Mouse (Mus musculus): Measurements from ENCODE around the gene Pnmal2. TPM values are rescaled to one million over a fixed set of nuclear protein-coding genes. Genes with fewer than 3 reads are reported as not detected.

The Pnmal2 gene
- total RNA-seq, 2 experiments from 2014 or later, result 48.6 to 49.6 TPM

- peak in 1 of 2 experiments; percentile 35 for DNase-seq (ENCODE audit: low spot score in 2 of 2)
Measured at GRCm38 (mm10) chr7:16974018-16974417, 29.5 kb downstream of the Pnmal2 start.

DNA sequence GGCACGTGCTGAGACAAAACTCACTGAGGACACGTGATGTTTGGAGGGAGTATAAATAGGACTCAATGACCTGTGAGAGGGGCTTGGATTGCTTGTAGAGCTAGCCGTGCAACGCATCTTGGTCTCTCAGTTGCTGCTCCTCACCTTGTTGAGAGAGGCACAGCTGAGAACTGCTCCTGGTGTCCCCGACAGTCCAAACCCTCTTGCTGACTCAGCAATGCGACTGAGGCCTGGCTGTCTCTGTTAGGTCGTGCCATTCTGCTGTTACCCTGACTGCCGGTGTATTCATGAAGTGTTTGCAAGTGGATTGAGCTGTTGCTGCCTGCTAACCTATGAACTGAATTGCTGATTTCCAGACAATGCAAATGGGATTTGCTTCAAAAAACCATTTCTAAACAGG, 31.8 kb downstream of the Pnmal2 start:
- DNase-seq (ENCODE audit: low spot score in 2 of 2), result no peak

DNA sequence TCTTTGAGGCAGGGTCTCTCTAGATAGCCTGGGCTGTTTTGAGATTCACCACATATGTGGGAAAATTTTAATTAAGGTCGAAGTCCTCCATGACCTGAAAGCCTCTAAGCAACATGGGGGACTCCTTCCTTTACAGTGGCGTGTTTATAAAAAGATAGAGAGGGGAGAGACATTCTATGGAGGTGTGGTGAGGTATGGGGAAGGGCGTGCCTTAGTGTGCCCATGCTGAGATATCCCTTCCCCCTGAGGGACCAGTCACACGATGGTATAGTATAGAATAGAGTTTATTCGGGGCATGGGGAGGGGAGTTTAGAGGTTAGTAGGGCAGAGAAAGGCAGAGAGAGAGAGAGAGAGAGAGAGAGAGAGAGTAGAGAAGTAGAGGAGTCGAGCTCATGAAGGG, 33.7 kb downstream of the Pnmal2 start:
- DNase-seq (ENCODE audit: low spot score in 2 of 2), result no peak

GRCm38 (mm10) chr7:16978593-16978992, 34.1 kb downstream of the Pnmal2 start:
- no peak for DNase-seq (ENCODE audit: low spot score in 2 of 2)

DNA sequence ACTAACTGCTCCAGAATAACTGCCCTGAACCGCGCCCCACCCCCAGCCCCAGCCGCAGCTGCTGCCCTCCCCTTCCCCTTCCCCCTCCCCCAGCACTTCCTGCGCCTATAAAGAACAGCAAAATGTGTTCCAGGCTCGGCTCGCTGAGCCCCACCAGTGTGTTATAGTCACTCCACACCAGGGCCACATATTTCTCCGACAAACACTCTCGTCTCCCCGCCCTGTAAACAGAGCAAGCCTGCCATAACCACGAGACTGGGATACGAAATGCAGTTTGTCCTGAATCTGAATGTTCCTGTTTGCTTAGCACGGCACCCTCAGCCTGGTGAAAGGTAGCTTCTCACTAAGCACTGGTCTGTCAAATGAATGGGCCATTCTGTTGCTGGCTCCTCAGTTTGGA, 35.9 kb downstream of the Pnmal2 start:
- DNase-seq (ENCODE audit: low spot score in 2 of 2), result peak; percentile 25 to 63

GRCm38 (mm10) chr7:16982859-16983568, 38.5 kb downstream of the Pnmal2 start, which contains the start of gene Gm42372:
Gm42372 (plus strand) TSS chr7:16983086.
- DNase-seq (ENCODE audit: low spot score in 2 of 2), result peak in 1 of 2 experiments; percentile 47

DNA sequence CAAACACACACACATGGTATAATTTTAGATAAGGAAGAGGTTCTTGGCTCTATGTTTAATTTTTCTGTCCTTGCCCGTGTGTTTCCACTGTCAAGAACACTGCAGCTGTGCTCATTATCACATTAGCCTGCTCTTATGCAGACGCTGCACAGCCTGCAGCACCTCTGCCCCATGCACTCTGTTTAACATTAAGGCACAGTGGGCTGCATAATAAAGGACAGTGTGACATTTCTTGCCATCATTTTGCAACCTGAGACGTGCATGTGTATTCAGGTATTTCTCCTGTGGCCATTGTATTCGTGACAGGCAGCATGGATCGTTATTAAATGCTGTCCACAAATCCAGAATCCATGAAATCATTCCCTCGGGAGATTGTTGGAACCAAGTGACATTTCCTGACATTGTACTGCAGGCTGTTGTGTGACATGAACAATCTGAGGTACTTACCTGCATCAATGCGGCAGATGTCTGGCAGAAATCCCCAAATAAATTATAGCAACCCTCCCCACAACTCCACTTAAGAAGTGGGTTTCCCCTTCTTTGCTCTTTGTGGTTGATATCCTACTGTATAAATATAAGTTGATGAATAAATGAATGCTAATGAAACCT, 43.2 kb downstream of the Pnmal2 start:
- no peak for DNase-seq (ENCODE audit: low spot score in 2 of 2)

GRCm38 (mm10) chr7:16988405-16988804, 43.9 kb downstream of the Pnmal2 start:
- DNase-seq (ENCODE audit: low spot score in 2 of 2), result peak in 1 of 2 experiments; percentile 76

GRCm38 (mm10) chr7:16990006-16990744, 45.7 kb downstream of the Pnmal2 start:
- DNase-seq (ENCODE audit: low spot score in 2 of 2), result no peak

DNA sequence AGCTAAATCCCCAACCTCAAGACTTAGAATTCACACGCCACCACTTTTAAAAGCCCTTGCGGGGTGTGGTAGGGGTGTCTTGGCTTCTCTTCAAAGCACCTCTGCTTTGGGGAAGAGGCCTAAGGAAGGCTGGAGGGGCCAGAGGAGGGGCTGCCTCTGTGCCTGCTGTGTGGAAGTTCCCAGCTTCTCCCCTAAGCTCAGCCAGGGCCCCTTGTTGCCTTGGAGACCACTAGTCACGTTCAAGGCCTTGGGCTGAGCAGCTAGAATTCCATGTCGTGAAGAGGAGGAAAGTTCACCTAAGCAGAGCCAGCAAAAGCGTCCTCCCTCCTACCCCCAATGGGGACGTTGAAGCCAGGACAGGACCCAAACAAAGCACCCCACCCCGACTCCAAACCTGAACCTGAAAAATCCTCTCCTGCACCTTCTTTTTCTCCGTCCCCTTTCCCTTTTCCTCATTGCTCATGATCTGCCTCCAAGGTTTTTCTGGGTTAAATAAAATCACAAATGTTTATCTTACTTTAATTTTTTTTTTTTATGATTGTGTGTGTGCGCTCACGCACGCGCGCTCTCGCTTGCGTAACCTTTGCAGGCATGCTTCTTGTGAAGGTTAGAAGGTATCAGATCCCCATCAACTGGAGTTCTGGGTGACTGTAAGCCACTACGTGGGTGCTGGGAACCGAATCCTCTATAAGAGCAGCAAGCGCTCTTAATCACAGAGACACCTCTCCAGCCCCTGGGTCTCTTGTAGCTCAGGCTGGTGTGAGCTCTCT, 47.4 kb downstream of the Pnmal2 start:
- DNase-seq (ENCODE audit: low spot score in 2 of 2), result no peak

GRCm38 (mm10) chr7:16992451-16992807, 47.9 kb downstream of the Pnmal2 start, which contains the start of gene Ccdc8:
Ccdc8 (plus strand) TSS chr7:16992708.
- DNase-seq (ENCODE audit: low spot score in 2 of 2), result no peak

DNA sequence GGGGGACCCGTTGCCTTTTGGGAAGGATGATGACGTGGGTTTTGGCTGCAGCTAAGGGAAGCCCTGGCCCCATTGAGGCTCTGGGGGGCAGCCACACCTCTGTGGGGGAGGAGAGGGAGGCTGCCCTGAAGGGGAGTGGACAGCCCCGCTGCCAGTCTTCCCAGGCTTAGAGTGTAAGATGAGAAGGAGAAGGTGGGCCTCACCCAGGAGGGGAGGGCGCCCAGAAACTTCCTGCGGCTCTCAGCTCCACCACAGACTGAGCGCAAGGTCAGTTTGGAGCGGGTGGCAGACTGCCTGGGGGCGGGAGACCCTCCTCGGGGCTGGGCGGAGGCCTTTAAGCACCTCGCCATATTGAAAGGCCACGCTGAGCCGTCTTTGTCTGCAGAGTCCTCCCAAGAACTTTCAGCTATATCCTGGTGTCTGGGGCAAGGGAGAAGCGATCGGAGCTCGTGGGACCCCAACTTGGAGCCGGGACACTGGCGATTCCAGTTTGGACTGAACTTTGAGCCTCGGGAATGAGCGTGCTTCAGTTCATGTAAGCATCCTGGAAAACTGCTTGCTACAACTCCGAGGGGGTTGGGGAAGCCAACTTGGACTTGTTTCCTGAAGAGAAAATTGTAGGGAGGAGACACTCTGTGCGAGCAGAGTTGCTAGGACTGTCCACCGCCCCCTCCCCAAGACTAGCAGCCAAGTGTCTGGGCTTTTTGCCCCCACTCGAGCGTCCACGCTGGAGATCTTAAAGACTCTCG, 49.3 kb downstream of the Pnmal2 start:
- DNase-seq (ENCODE audit: low spot score in 2 of 2), result peak; percentile 77 to 91

GRCm38 (mm10) chr7:16994400-16994799, 49.9 kb downstream of the Pnmal2 start:
- DNase-seq (ENCODE audit: low spot score in 2 of 2), result peak in 1 of 2 experiments; percentile 44

- DNase-seq (ENCODE audit: low spot score in 2 of 2), result no peak
Measured at GRCm38 (mm10) chr7:16995345-16995744, 50.9 kb downstream of the Pnmal2 start.

Other genes starting within 250 kb of the Pnmal2 start
- gene Ceacam9, start 222.8 kb upstream of the Pnmal2 start, total RNA-seq (2021), result not detected
- gene Ap2s1, start 206.3 kb upstream of the Pnmal2 start, total RNA-seq (2021), result 100 to 1,000 TPM in 1 of 2 experiments, 10 to 100 TPM in 1; 86.6 to 106 TPM
- 10 to 100 TPM; 51.8 to 55.1 TPM for gene Slc1a5, start 163.3 kb upstream of the Pnmal2 start, total RNA-seq (2021)
- gene Strn4, start 128.8 kb upstream of the Pnmal2 start, total RNA-seq (2021), result 10 to 100 TPM; 66.6 to 78.7 TPM
- 10 to 100 TPM; 22.7 to 22.9 TPM for gene Fkrp, start 128.0 kb upstream of the Pnmal2 start, total RNA-seq (2021)
- gene Prkd2, start 101.8 kb upstream of the Pnmal2 start, total RNA-seq (2021), result 10 to 100 TPM; 16.8 to 17.4 TPM
- 10 to 100 TPM; 17.8 to 19.0 TPM for gene Dact3, start 69.4 kb upstream of the Pnmal2 start, total RNA-seq (2021)
- gene Gng8, start 52.9 kb upstream of the Pnmal2 start, total RNA-seq (2021), result 1 to 10 TPM; 2.6 TPM
- 1 to 10 TPM; 2.6 to 3.3 TPM for gene Ptgir, start 38.2 kb upstream of the Pnmal2 start, total RNA-seq (2021)
- gene Calm3, start 20.6 kb upstream of the Pnmal2 start, total RNA-seq (2021), result 100 to 1,000 TPM; 189 to 234 TPM
- under 1 TPM in 1 of 2 experiments, not detected in 1; 0.16 TPM for gene Pnmal1, start 15.0 kb downstream of the Pnmal2 start, total RNA-seq (2021)
- gene Gm42372, start 38.4 kb downstream of the Pnmal2 start, total RNA-seq (2021), result under 1 TPM in 1 of 2 experiments, not detected in 1; 0.05 TPM
- gene Ccdc8, start 48.0 kb downstream of the Pnmal2 start, total RNA-seq (2021), result 10 to 100 TPM; 32.5 to 33.4 TPM
- gene Ppp5c, start 83.2 kb downstream of the Pnmal2 start, total RNA-seq (2021), result 10 to 100 TPM; 72.9 to 84.4 TPM
- 1 to 10 TPM; 6.6 to 8.1 TPM for gene Hif3a, start 117.7 kb downstream of the Pnmal2 start, total RNA-seq (2021)
- gene Psg16, start 129.4 kb downstream of the Pnmal2 start, total RNA-seq (2021), result under 1 TPM; 0.05 to 0.20 TPM
- not detected for gene Ceacam3, start 205.6 kb downstream of the Pnmal2 start, total RNA-seq (2021)

All from gastrocnemius, postnatal 4 days (tissue).